Mouse (Mus musculus) stomach, postnatal 0 days (tissue): Measurements from ENCODE around the gene Apobec3.

Experiments
- CTCF ChIP-seq: IDR thresholded peaks from 2 replicates; pipeline ENCODE4 v1.5.1; 2016; ENCODE audit warnings: antibody characterized with exemption, low read depth, mild to moderate bottlenecking, moderate library complexity
- EP300 ChIP-seq: optimal IDR thresholded peaks from 2 replicates; pipeline ENCODE3; 2016; ENCODE audit warnings: antibody characterized with exemption

DNA sequence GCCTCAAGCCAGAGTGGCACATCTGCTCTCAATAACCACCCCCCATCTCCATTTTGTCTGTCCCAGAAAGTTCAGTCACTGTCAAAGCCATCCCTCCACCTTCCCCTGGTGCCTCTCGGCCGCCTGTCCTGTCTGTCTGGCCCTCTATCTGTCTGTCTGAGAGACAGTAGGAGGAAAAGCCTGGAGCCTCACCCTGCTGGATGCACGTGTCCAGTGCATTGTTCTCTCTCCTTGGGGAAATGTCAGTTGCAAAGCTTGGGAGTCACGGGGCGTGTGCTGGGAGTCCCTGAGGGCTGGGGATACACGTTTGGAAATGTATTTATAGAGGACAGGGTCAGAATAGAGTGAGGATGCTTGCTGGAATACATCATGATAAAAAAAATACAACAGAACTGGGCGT is 62.0 kb downstream of the Apobec3 start:
- TF ChIP-seq CTCF (no peak), EP300 (no peak)
